In the genomic region with DNA sequence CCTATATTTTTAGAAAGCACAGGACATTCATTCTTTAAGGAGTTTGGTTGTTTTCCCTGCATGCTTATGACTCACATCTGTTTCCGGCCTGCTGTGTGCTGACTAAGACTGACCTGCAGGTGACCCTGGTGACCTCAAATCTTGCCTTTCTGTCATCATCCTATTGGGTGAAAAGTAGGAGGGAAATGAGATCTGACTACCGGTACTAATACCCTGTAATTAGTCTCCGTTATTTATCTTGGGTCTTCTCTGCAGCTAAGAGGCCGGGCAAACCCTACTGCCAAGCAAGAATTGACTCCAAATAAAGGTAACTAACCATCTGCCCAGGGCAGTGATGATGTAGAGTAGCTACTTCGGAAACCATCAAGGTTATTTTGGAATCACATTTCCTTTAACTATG, we compare ENCODE assay signal across 24 mouse cellular contexts. TPM values are rescaled to one million over a fixed set of nuclear protein-coding genes. Genes with fewer than 3 reads are reported as not detected.
DNase-seq lines count a peak whose midpoint lies in the region; ATAC-seq lines count a peak whose summit lies in the region.
"Had no signal": no experiment of that assay in that cellular context is flagged by ENCODE, and none has a peak within 500 bp of the region (broad histone marks: within the 10 kb centered on the region; RNA-seq: fewer than 3 reads in every experiment).

A gene (plus strand): TSS at position 208 of the 400 bp plus-strand sequence.

- H3K9ac ChIP-seq in limb, embryonic 11.5 days (ENCODE audit: low read length): no peak within 1 kb of the TSS
- H3K9ac ChIP-seq: forebrain, embryonic 13.5 days; heart, embryonic 12.5 days; limb, embryonic 13.5 days; liver, embryonic 14.5 days; stomach, embryonic 15.5 days had no signal

- no peak within 1 kb of the TSS for H3K4me3 ChIP-seq in limb, embryonic 11.5 days (ENCODE audit: low read depth, low read length)
- H3K4me3 ChIP-seq: forebrain, embryonic 13.5 days; heart, embryonic 12.5 days; limb, embryonic 13.5 days; stomach, embryonic 15.5 days had no signal

- 14% methylated on average over 5 of the region's 5 CpGs for WGBS in limb, embryonic 11.5 days

- DNase-seq in 3134 (ENCODE audit: extremely low read depth, insufficient read length, low spot score) (peak; percentile 3), 3T3-L1 (ENCODE audit: low read depth, low spot score) (peak; percentile 34)
- DNase-seq in embryo, embryonic 11 days: peak; percentile 59
- DNase-seq in limb, embryonic 11.5 days (ENCODE audit: low spot score): peak; percentile 33
- DNase-seq in heart, adult 8-10 months (ENCODE audit: low spot score): no peak
- no peak for DNase-seq in spleen, adult 18-20 months
- no peak for DNase-seq in cerebellum, postnatal 25 days
- DNase-seq: adrenal gland, postnatal 25 days; cerebellum, adult 2 months; heart, postnatal 4 days; thymus, adult 2 months had no signal

- H3K27me3 ChIP-seq in limb, embryonic 11.5 days (ENCODE audit: control insufficient read depth, insufficient read depth, low read length): no peaks in the 10 kb centered on the region
- H3K27me3 ChIP-seq: forebrain, embryonic 13.5 days; heart, embryonic 12.5 days; limb, embryonic 13.5 days; stomach, embryonic 15.5 days had no signal

- H3K36me3 ChIP-seq in limb, embryonic 11.5 days (ENCODE audit: control insufficient read depth, insufficient read depth, low read length): no peaks in the 10 kb centered on the region
- H3K36me3 ChIP-seq: heart, embryonic 12.5 days; limb, embryonic 13.5 days; stomach, embryonic 15.5 days had no signal

- no peaks in the 10 kb centered on the region for H3K4me1 ChIP-seq in limb, embryonic 11.5 days (ENCODE audit: control insufficient read depth, insufficient read depth, low read length)
- H3K4me1 ChIP-seq: forebrain, embryonic 13.5 days; heart, embryonic 12.5 days; stomach, embryonic 15.5 days had no signal

- no peak within 1 kb of the TSS for H3K4me2 ChIP-seq in limb, embryonic 11.5 days (ENCODE audit: low read depth, severe bottlenecking)
- H3K4me2 ChIP-seq: forebrain, embryonic 13.5 days; heart, embryonic 12.5 days; limb, embryonic 13.5 days; stomach, embryonic 15.5 days had no signal

- ATAC-seq in limb, embryonic 11.5 days (ENCODE audit: insufficient number of reproducible peaks, low FRiP score, low TSS enrichment, low read depth): no peak
- ATAC-seq: forebrain, embryonic 13.5 days; Patski had no signal

- H3K27ac ChIP-seq in limb, embryonic 11.5 days (replicated peaks; ENCODE audit: low read depth, low read length): no peak within 1 kb of the TSS
- H3K27ac ChIP-seq: forebrain, embryonic 13.5 days; limb, embryonic 13.5 days; liver, embryonic 14.5 days; stomach, embryonic 15.5 days had no signal

- H3K9me3 ChIP-seq in limb, embryonic 11.5 days (ENCODE audit: control insufficient read depth, low read length): no peaks in the 10 kb centered on the region
- H3K9me3 ChIP-seq: forebrain, embryonic 13.5 days; heart, embryonic 12.5 days; limb, embryonic 13.5 days; stomach, embryonic 15.5 days had no signal

RNA-seq across cellular contexts. Expression of the gene that starts here (rescaled TPM):
- polyA plus RNA-seq in limb, embryonic 11.5 days (2014; fragmentation: Nextera tagmentation; extraction: Ambion mirVana): not detected in 2 replicates
- not detected for total RNA-seq in heart, adult 8-10 months (2022)
- total RNA-seq: adrenal gland, postnatal 25 days; common myeloid progenitor, adult 5-6 weeks; heart, postnatal 4 days; layer of hippocampus, postnatal 25 days; megakaryocyte progenitor cell, adult 5-6 weeks; neutrophil, adult 5-6 weeks had no signal
- polyA plus RNA-seq: cerebellum, adult 2 months; forebrain, embryonic 13.5 days; gonadal fat pad, adult 2 months; heart, embryonic 12.5 days; large intestine, adult 2 months; liver, embryonic 14.5 days; lung, embryonic 16.5 days; Patski had no signal

Comparison
In these comparisons a context has a peak if more than half of its experiments do, and no peak if none do; other contexts are left out.
1. Peak in DNase-seq in limb, embryonic 11.5 days; RNA of the gene not detected or under 1 TPM.
2. DNase-seq: peak in 3134 (single experiment), 3T3-L1 (single experiment) and embryo, embryonic 11 days (single experiment); none in heart, adult 8-10 months (single experiment), spleen, adult 18-20 months (0 of 2) and cerebellum, postnatal 25 days (0 of 2).